Mouse (Mus musculus): ENCODE data around the gene Rnf150. TPM values are rescaled to one million over a fixed set of nuclear protein-coding genes. Genes with fewer than 3 reads are reported as not detected.

The Rnf150 gene
- polyA plus RNA-seq, 1 experiment: 11.0 TPM

DNA sequence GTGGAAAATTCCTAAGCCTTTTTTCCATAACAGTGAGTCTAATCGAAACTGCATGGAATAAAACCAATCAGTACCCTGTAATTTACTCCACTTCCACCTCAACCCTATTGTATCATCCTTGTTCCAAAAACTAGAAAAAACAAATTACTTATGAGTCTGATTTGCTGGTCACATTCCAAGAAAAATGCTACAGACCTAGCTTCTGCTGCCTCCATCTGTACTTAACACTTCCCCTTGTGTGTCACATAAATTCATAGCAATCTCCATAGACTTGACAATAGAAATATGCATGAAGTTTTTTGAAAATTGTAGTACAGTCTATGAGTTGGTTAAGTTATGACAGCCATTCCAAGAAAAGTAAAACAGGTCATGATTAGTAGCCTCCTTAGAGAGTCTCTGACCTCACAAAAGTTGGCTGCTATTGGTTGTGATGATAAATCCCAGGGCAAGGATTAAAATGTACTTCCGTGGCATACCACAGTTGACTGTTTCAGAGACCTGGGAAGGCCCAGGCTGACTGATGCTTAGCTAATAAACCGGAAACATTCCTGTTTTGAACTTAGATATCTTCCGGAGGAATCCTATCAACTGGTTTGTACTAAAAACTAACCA is 118.2 kb downstream of the Rnf150 start:
- DNase-seq: no peak
- Histone ChIP-seq H3K27me3 (ENCODE audit: control insufficient read depth, insufficient read depth, low read length) (no peaks in the 10 kb centered on the region), H3K4me1 (ENCODE audit: control insufficient read depth, insufficient read depth, low read length) (no peaks in the 10 kb centered on the region), H3K4me3 (replicated peaks; ENCODE audit: insufficient read depth, low read depth, low read length) (no peak overlapping the region), H3K27ac (ENCODE audit: insufficient read depth, low read length) (no peak overlapping the region)
- TF ChIP-seq POLR2A (IDR thresholded peaks at IDR 0.05; ENCODE audit: borderline replicate concordance, insufficient read depth, low read length) (no peak), CTCF (IDR thresholded peaks at IDR 0.05; ENCODE audit: borderline replicate concordance, insufficient read depth, low read depth, low read length) (no peak)
- WGBS: 84% methylated on average over 4 of the region's 4 CpGs

DNA sequence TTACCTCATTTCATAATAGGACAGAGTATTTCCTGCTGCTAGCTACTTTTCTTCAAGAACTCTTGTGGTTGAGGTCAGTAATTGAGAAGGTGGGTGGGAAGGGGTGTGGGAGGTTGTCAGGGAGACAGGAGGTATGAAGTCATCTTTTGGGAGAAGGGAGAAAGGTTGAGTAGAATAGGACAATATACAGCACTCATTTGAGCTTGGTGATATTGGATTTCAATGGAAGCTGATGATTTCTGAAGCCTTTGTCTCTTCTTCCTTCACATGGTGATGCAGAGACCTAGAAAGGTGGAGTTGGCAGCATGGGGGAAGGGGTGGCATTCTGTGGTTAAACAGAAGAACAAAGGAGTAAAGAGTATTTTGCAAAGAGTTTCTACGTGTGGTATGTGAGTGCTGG is 119.7 kb downstream of the Rnf150 start:
- no peak for DNase-seq
- no peaks in the 10 kb centered on the region for H3K27me3 ChIP-seq (ENCODE audit: control insufficient read depth, insufficient read depth, low read length)
- TF ChIP-seq POLR2A (IDR thresholded peaks at IDR 0.05; ENCODE audit: borderline replicate concordance, insufficient read depth, low read length) (no peak), CTCF (IDR thresholded peaks at IDR 0.05; ENCODE audit: borderline replicate concordance, insufficient read depth, low read depth, low read length) (no peak)
- WGBS: 77% methylated on average over 1 of the region's 1 CpGs
- no peak overlapping the region for H3K27ac ChIP-seq (ENCODE audit: insufficient read depth, low read length)
- H3K4me3 ChIP-seq (replicated peaks; ENCODE audit: insufficient read depth, low read depth, low read length): no peak overlapping the region
- H3K4me1 ChIP-seq (ENCODE audit: control insufficient read depth, insufficient read depth, low read length): no peaks in the 10 kb centered on the region

- WGBS: 80% methylated on average over 5 of the region's 5 CpGs
- Histone ChIP-seq H3K27me3 (ENCODE audit: control insufficient read depth, insufficient read depth, low read length) (no peaks in the 10 kb centered on the region), H3K4me1 (ENCODE audit: control insufficient read depth, insufficient read depth, low read length) (no peaks in the 10 kb centered on the region), H3K27ac (ENCODE audit: insufficient read depth, low read length) (no peak overlapping the region), H3K4me3 (replicated peaks; ENCODE audit: insufficient read depth, low read depth, low read length) (no peak overlapping the region)
- TF ChIP-seq POLR2A (IDR thresholded peaks at IDR 0.05; ENCODE audit: borderline replicate concordance, insufficient read depth, low read length): no peak
- no peak for TF ChIP-seq CTCF (IDR thresholded peaks at IDR 0.05; ENCODE audit: borderline replicate concordance, insufficient read depth, low read depth, low read length)
- no peak for DNase-seq
Observed at GRCm38 (mm10) chr8:82983301-82983700, 120.1 kb downstream of the Rnf150 start.

DNA sequence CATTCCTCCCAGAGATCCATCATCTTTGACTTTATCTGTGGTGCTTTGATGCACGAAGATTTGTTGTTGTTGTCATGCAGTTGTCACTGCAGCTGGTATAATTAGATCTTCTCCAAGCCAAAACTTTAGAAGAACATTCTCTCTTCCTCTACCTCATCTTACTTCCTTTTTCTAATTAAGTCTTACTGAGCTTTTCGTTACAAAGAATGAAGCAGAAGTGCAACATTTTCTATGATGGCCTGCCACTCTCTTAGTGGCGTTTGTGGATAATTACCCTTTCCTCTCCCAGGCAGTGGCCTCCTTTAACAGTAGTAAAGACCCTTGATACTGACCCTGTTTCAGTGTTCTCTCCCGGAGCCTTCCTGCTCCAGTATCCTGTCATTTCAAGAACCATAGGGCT is 128.9 kb downstream of the Rnf150 start:
- WGBS: 81% methylated on average over 4 of the region's 4 CpGs

GRCm38 (mm10) chr8:82995727-82996438 is 132.7 kb downstream of the Rnf150 start:
- no peak overlapping the region for H3K4me3 ChIP-seq (replicated peaks; ENCODE audit: insufficient read depth, low read depth, low read length)
- no peaks in the 10 kb centered on the region; the same call in 1 of the 2 replicates for H3K27me3 ChIP-seq (ENCODE audit: control insufficient read depth, insufficient read depth, low read length)
- no peak overlapping the region for H3K27ac ChIP-seq (ENCODE audit: insufficient read depth, low read length)
- TF ChIP-seq CTCF (IDR thresholded peaks at IDR 0.05; ENCODE audit: borderline replicate concordance, insufficient read depth, low read depth, low read length) (no peak), POLR2A (IDR thresholded peaks at IDR 0.05; ENCODE audit: borderline replicate concordance, insufficient read depth, low read length) (no peak)
- H3K4me1 ChIP-seq (ENCODE audit: control insufficient read depth, insufficient read depth, low read length): no peaks in the 10 kb centered on the region
- no peak for DNase-seq
- 92% methylated on average over 3 of the region's 3 CpGs for WGBS

More for the DNA sequence above, 128.9 kb downstream of the Rnf150 start:
- Histone ChIP-seq H3K27ac (ENCODE audit: insufficient read depth, low read length) (no peak overlapping the region), H3K4me1 (ENCODE audit: control insufficient read depth, insufficient read depth, low read length) (no peaks in the 10 kb centered on the region), H3K4me3 (replicated peaks; ENCODE audit: insufficient read depth, low read depth, low read length) (no peak overlapping the region), H3K27me3 (ENCODE audit: control insufficient read depth, insufficient read depth, low read length) (no peaks in the 10 kb centered on the region)
- TF ChIP-seq POLR2A (IDR thresholded peaks at IDR 0.05; ENCODE audit: borderline replicate concordance, insufficient read depth, low read length): no peak
- no peak for TF ChIP-seq CTCF (IDR thresholded peaks at IDR 0.05; ENCODE audit: borderline replicate concordance, insufficient read depth, low read depth, low read length)
- DNase-seq: no peak

DNA sequence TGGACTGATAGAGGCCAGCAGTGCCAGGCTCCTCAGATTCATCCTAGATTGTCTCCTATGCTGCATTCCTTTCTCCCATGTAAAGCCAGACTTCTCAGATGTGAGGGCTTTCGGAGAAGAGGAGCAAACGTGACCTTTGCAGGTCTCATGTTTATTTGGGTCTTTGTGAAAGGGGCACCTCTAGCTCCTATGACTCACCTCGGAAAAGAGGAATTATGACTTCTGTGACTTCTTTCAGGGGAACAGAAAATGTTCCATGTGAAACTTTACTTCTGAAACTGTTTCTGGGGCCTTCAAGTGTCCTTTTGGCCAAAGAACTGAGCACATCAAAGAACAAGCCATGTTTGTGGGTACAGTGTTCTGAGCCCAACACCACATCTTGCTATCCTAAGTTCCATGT is 133.7 kb downstream of the Rnf150 start:
- H3K27me3 ChIP-seq (ENCODE audit: control insufficient read depth, insufficient read depth, low read length): no peaks in the 10 kb centered on the region; the same call in 1 of the 2 replicates
- H3K27ac ChIP-seq (ENCODE audit: insufficient read depth, low read length): no peak overlapping the region
- H3K4me3 ChIP-seq (replicated peaks; ENCODE audit: insufficient read depth, low read depth, low read length): no peak overlapping the region
- TF ChIP-seq CTCF (IDR thresholded peaks at IDR 0.05; ENCODE audit: borderline replicate concordance, insufficient read depth, low read depth, low read length): no peak
- no peak for TF ChIP-seq POLR2A (IDR thresholded peaks at IDR 0.05; ENCODE audit: borderline replicate concordance, insufficient read depth, low read length)
- DNase-seq: no peak
- no peaks in the 10 kb centered on the region for H3K4me1 ChIP-seq (ENCODE audit: control insufficient read depth, insufficient read depth, low read length)
- WGBS: 86% methylated on average over 3 of the region's 3 CpGs

DNA sequence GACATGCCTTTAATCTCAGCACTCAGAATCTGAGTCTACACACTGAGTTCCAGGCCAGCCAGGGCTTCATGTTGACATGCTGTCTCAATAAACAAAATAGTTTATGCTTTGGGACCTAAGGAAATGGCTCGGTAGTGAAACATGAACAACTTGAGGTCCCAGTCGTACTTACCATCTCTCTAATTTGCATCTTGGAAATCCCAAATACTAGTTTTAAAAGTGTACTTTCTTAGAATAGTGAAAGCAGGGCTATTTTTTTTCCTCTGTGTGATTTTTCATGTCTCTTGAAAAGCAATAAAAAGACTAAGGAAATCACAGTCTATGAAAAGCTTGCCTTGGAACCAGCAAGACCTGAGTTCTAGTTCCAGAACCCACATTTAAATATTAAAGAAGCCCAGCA is 135.6 kb downstream of the Rnf150 start:
- H3K4me1 ChIP-seq (ENCODE audit: control insufficient read depth, insufficient read depth, low read length): no peaks in the 10 kb centered on the region
- DNase-seq: no peak
- no peaks in the 10 kb centered on the region; the same call in 1 of the 2 replicates for H3K27me3 ChIP-seq (ENCODE audit: control insufficient read depth, insufficient read depth, low read length)
- H3K4me3 ChIP-seq (replicated peaks; ENCODE audit: insufficient read depth, low read depth, low read length): no peak overlapping the region
- 90% methylated on average over 2 of the region's 2 CpGs for WGBS
- TF ChIP-seq CTCF (IDR thresholded peaks at IDR 0.05; ENCODE audit: borderline replicate concordance, insufficient read depth, low read depth, low read length): no peak
- no peak for TF ChIP-seq POLR2A (IDR thresholded peaks at IDR 0.05; ENCODE audit: borderline replicate concordance, insufficient read depth, low read length)
- no peak overlapping the region for H3K27ac ChIP-seq (ENCODE audit: insufficient read depth, low read length)

GRCm38 (mm10) chr8:83003187-83003586 is 140.0 kb downstream of the Rnf150 start:
- H3K4me3 ChIP-seq (replicated peaks; ENCODE audit: insufficient read depth, low read depth, low read length): no peak overlapping the region
- no peak overlapping the region for H3K27ac ChIP-seq (ENCODE audit: insufficient read depth, low read length)
- 94% methylated on average over 7 of the region's 7 CpGs for WGBS
- H3K27me3 ChIP-seq (ENCODE audit: control insufficient read depth, insufficient read depth, low read length): no peaks in the 10 kb centered on the region; the same call in 1 of the 2 replicates
- TF ChIP-seq POLR2A (IDR thresholded peaks at IDR 0.05; ENCODE audit: borderline replicate concordance, insufficient read depth, low read length): no peak
- no peak for TF ChIP-seq CTCF (IDR thresholded peaks at IDR 0.05; ENCODE audit: borderline replicate concordance, insufficient read depth, low read depth, low read length)
- no peaks in the 10 kb centered on the region for H3K4me1 ChIP-seq (ENCODE audit: control insufficient read depth, insufficient read depth, low read length)
- no peak for DNase-seq
